Mouse (Mus musculus): ENCODE measurements around the gene Gucd1. TPM values are rescaled to one million over a fixed set of nuclear protein-coding genes. Genes with fewer than 3 reads are reported as not detected.

Gucd1 gene
- polyA plus RNA-seq, 2 experiments: 34.0 to 39.2 TPM

- H3K27ac ChIP-seq (replicated peaks; ENCODE audit: low read depth, low read length): no peak overlapping the region
- no peaks in the 10 kb centered on the region for H3K36me3 ChIP-seq (ENCODE audit: control insufficient read depth, insufficient read depth, low read length)
- 71% methylated on average over 10 of the region's 10 CpGs for WGBS
- no peaks in the 10 kb centered on the region for H3K9me3 ChIP-seq (ENCODE audit: control insufficient read depth, low read length)
- ATAC-seq (ENCODE audit: low FRiP score, low read depth): no peak
- H3K27me3 ChIP-seq (ENCODE audit: control insufficient read depth, insufficient read depth, low read length): no peaks in the 10 kb centered on the region
- DNase-seq (ENCODE audit: low spot score): no peak
- H3K4me1 ChIP-seq (ENCODE audit: control insufficient read depth, insufficient read depth, low read length): no peaks in the 10 kb centered on the region
- H3K4me2 ChIP-seq (replicated peaks; ENCODE audit: low read depth, low read length, severe bottlenecking): no peak overlapping the region
- H3K9ac ChIP-seq (ENCODE audit: low read depth, low read length, severe bottlenecking): no peak overlapping the region
- no peak for TF ChIP-seq POLR2A (IDR thresholded peaks at IDR 0.05; ENCODE audit: borderline replicate concordance, extremely low read depth, insufficient read depth, insufficient read length)
- H3K4me3 ChIP-seq (replicated peaks; ENCODE audit: low read length): no peak overlapping the region
Measured at GRCm38 (mm10) chr10:75337231-75337630, 180.5 kb downstream of the Gucd1 start.

GRCm38 (mm10) chr10:75335075-75335474, 182.7 kb downstream of the Gucd1 start:
- H3K4me2 ChIP-seq (replicated peaks; ENCODE audit: low read depth, low read length, severe bottlenecking): no peak overlapping the region
- no peak overlapping the region for H3K9ac ChIP-seq (ENCODE audit: low read depth, low read length, severe bottlenecking)
- ATAC-seq (ENCODE audit: low FRiP score, low read depth) (no peak), DNase-seq (ENCODE audit: low spot score) (no peak)
- H3K27me3 ChIP-seq (ENCODE audit: control insufficient read depth, insufficient read depth, low read length): no peaks in the 10 kb centered on the region
- no peaks in the 10 kb centered on the region for H3K36me3 ChIP-seq (ENCODE audit: control insufficient read depth, insufficient read depth, low read length)
- TF ChIP-seq POLR2A (IDR thresholded peaks at IDR 0.05; ENCODE audit: borderline replicate concordance, extremely low read depth, insufficient read depth, insufficient read length): no peak
- H3K4me1 ChIP-seq (ENCODE audit: control insufficient read depth, insufficient read depth, low read length): no peaks in the 10 kb centered on the region
- no peak overlapping the region for H3K27ac ChIP-seq (replicated peaks; ENCODE audit: low read depth, low read length)
- no peak overlapping the region for H3K4me3 ChIP-seq (replicated peaks; ENCODE audit: low read length)
- WGBS: 75% methylated on average over 6 of the region's 6 CpGs
- H3K9me3 ChIP-seq (ENCODE audit: control insufficient read depth, low read length): no peaks in the 10 kb centered on the region

- Histone ChIP-seq H3K4me3 (replicated peaks; ENCODE audit: low read length) (no peak overlapping the region), H3K27ac (replicated peaks; ENCODE audit: low read depth, low read length) (no peak overlapping the region), H3K36me3 (ENCODE audit: control insufficient read depth, insufficient read depth, low read length) (no peaks in the 10 kb centered on the region), H3K9me3 (ENCODE audit: control insufficient read depth, low read length) (no peaks in the 10 kb centered on the region), H3K4me1 (ENCODE audit: control insufficient read depth, insufficient read depth, low read length) (no peaks in the 10 kb centered on the region), H3K27me3 (ENCODE audit: control insufficient read depth, insufficient read depth, low read length) (no peaks in the 10 kb centered on the region), H3K9ac (ENCODE audit: low read depth, low read length, severe bottlenecking) (no peak overlapping the region), H3K4me2 (replicated peaks; ENCODE audit: low read depth, low read length, severe bottlenecking) (no peak overlapping the region)
- TF ChIP-seq POLR2A (IDR thresholded peaks at IDR 0.05; ENCODE audit: borderline replicate concordance, extremely low read depth, insufficient read depth, insufficient read length): no peak
- ATAC-seq (ENCODE audit: low FRiP score, low read depth): no peak
- no peak for DNase-seq (ENCODE audit: low spot score)
- 58% methylated on average over 7 of the region's 7 CpGs for WGBS
Measured at GRCm38 (mm10) chr10:75334175-75334574, 183.6 kb downstream of the Gucd1 start.

- WGBS: 92% methylated on average over 23 of the region's 23 CpGs
Measured at GRCm38 (mm10) chr10:75333176-75333776, 184.5 kb downstream of the Gucd1 start.

GRCm38 (mm10) chr10:75332268-75332667, 185.5 kb downstream of the Gucd1 start:
- Histone ChIP-seq H3K9me3 (ENCODE audit: control insufficient read depth, low read length) (no peaks in the 10 kb centered on the region), H3K36me3 (ENCODE audit: control insufficient read depth, insufficient read depth, low read length) (no peaks in the 10 kb centered on the region), H3K27me3 (ENCODE audit: control insufficient read depth, insufficient read depth, low read length) (no peaks in the 10 kb centered on the region), H3K27ac (replicated peaks; ENCODE audit: low read depth, low read length) (no peak overlapping the region), H3K4me1 (ENCODE audit: control insufficient read depth, insufficient read depth, low read length) (no peaks in the 10 kb centered on the region), H3K9ac (ENCODE audit: low read depth, low read length, severe bottlenecking) (no peak overlapping the region), H3K4me2 (replicated peaks; ENCODE audit: low read depth, low read length, severe bottlenecking) (no peak overlapping the region), H3K4me3 (replicated peaks; ENCODE audit: low read length) (no peak overlapping the region)
- TF ChIP-seq POLR2A (IDR thresholded peaks at IDR 0.05; ENCODE audit: borderline replicate concordance, extremely low read depth, insufficient read depth, insufficient read length): no peak
- WGBS: 84% methylated on average over 3 of the region's 3 CpGs
- DNase-seq (ENCODE audit: low spot score) (no peak), ATAC-seq (ENCODE audit: low FRiP score, low read depth) (no peak)

More at GRCm38 (mm10) chr10:75333176-75333776, 184.5 kb downstream of the Gucd1 start:
- Histone ChIP-seq H3K4me2 (replicated peaks; ENCODE audit: low read depth, low read length, severe bottlenecking) (no peak overlapping the region), H3K27me3 (ENCODE audit: control insufficient read depth, insufficient read depth, low read length) (no peaks in the 10 kb centered on the region), H3K9ac (ENCODE audit: low read depth, low read length, severe bottlenecking) (no peak overlapping the region), H3K27ac (replicated peaks; ENCODE audit: low read depth, low read length) (no peak overlapping the region), H3K4me1 (ENCODE audit: control insufficient read depth, insufficient read depth, low read length) (no peaks in the 10 kb centered on the region), H3K4me3 (replicated peaks; ENCODE audit: low read length) (no peak overlapping the region), H3K36me3 (ENCODE audit: control insufficient read depth, insufficient read depth, low read length) (no peaks in the 10 kb centered on the region), H3K9me3 (ENCODE audit: control insufficient read depth, low read length) (no peaks in the 10 kb centered on the region)
- DNase-seq (ENCODE audit: low spot score): no peak
- TF ChIP-seq POLR2A (IDR thresholded peaks at IDR 0.05; ENCODE audit: borderline replicate concordance, extremely low read depth, insufficient read depth, insufficient read length): no peak
- no peak for ATAC-seq (ENCODE audit: low FRiP score, low read depth)

All from limb, embryonic 14.5 days (tissue).